Mouse (Mus musculus) liver, postnatal 0 days (tissue): ENCODE measurements around the gene Myl6b. TPM values are rescaled to one million over a fixed set of nuclear protein-coding genes. Genes with fewer than 3 reads are reported as not detected.
A peak's percentile ranks its signal among the peaks of the same experiment; 100 is the strongest.
"Not testable (repeated sequence)": the region's sequence is repeated elsewhere in the genome, so short reads cannot be mapped to it uniquely, and the experiment has no call there.

ENCODE experiments used
- ATAC-seq: fragments of 200-750 bp; cut with Nextera tagmentation; 2 replicates; pipeline ENCODE4 v1.8.0; 2017; ENCODE audit warnings: mild to moderate bottlenecking, moderate library complexity
- DNase-seq: peaks from one replicate; pipeline ENCODE4 v3.0.0-alpha.2; 2016
- H3K27ac ChIP-seq: fragments of 300-500 bp; sonication (generic); 2 replicates; pipeline ENCODE4 v1.5.1; 2014; ENCODE audit warnings: antibody characterized with exemption, moderate library complexity, mild to moderate bottlenecking, low read depth
- H3K27me3 ChIP-seq: fragments of 300-500 bp; sonication (generic); 2 replicates; pipeline ENCODE4 v1.6.1; 2014; ENCODE audit warnings: low read length, control low read depth, mixed read lengths; ENCODE audit not compliant: insufficient read depth
- H3K36me3 ChIP-seq: fragments of 300-500 bp; sonication (generic); replicated peaks from 2 replicates; pipeline ENCODE4 v1.6.1; 2014; ENCODE audit warnings: mild to moderate bottlenecking, control low read depth, low read length, moderate library complexity, mixed read lengths; ENCODE audit not compliant: insufficient read depth
- H3K4me1 ChIP-seq: fragments of 300-500 bp; sonication (generic); 2 replicates; pipeline ENCODE4 v1.6.1; 2014; ENCODE audit warnings: antibody characterized with exemption, mild to moderate bottlenecking, control low read depth; ENCODE audit not compliant: insufficient read depth
- H3K4me2 ChIP-seq: fragments of 300-500 bp; sonication (generic); 2 replicates; pipeline ENCODE4 v1.6.1; 2014; ENCODE audit warnings: low read depth, mild to moderate bottlenecking, low read length, moderate library complexity, mixed read lengths
- H3K4me3 ChIP-seq: fragments of 300-500 bp; sonication (generic); 2 replicates; pipeline ENCODE4 v1.5.1; 2014; ENCODE audit warnings: low read depth, low read length
- H3K9ac ChIP-seq: fragments of 300-500 bp; sonication (generic); replicated peaks from 2 replicates; pipeline ENCODE4 v1.6.1; 2014; ENCODE audit warnings: mild to moderate bottlenecking, moderate library complexity
- H3K9me3 ChIP-seq: fragments of 300-500 bp; sonication (generic); 2 replicates; pipeline ENCODE4 v1.6.1; 2016; ENCODE audit warnings: mild to moderate bottlenecking, control low read depth, low read length, mixed read lengths
- CTCF ChIP-seq: sonication (generic); IDR thresholded peaks from 2 replicates; pipeline ENCODE4 v1.5.1; 2016; ENCODE audit warnings: antibody characterized with exemption, low read depth
- EP300 ChIP-seq: IDR thresholded peaks from 2 replicates; pipeline ENCODE4 v1.6.1; 2016; ENCODE audit warnings: antibody characterized with exemption, low read depth, mild to moderate bottlenecking
- WGBS: fragments of 180-500 bp; shearing (Covaris S2); extraction: QIAGEN DNeasy Blood & Tissue Kit; methylation state at CpG from one replicate; pipeline ENCODE4 v1.1.7; 2014; ENCODE audit not compliant: insufficient replicate concordance; 5-methylcytosine and 5-hydroxymethylcytosine counted together
- polyA plus RNA-seq: library from polyadenylated mRNA; unstranded; fragments of >200 nt; fragmentation: Nextera tagmentation; extraction: Ambion mirVana; gene quantifications from 2 replicates; pipeline ENCODE4 v1.2.1, GENCODE M21; 2015

The Myl6b gene
- polyA plus RNA-seq, 1 experiment from 2014 or later: 1.5 TPM

DNA sequence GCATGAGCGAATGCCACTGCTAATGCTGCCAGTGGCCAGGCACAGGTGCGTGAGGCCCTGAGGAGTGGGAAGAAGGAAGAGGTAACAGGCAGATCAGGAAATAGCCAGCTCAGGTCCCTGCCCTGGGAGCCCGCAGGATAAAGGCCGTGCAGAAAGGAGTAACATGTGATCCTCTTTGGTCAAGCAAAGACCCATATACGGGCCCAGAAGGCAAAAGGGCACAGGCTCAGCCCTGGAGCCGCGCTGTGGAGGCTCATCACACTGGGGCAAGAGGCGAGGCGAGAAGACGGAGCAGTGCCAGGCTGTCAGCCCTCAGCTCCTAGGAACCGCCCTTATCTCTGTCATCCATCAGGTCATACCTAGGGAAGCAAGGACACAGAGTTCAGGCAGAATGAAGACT, 11.8 kb upstream of the Myl6b start:
- DNase-seq (no peak), ATAC-seq (no peak)
- Histone ChIP-seq H3K27ac (no peak overlapping the region), H3K36me3 (peaks cover 35% of the 10 kb centered on the region), H3K9me3 (no peaks in the 10 kb centered on the region), H3K4me2 (no peak overlapping the region), H3K27me3 (no peaks in the 10 kb centered on the region), H3K9ac (no peak overlapping the region), H3K4me3 (no peak overlapping the region), H3K4me1 (peaks cover under 1% of the 10 kb centered on the region)
- TF ChIP-seq CTCF: no peak
- 86% methylated on average over 11 of the region's 11 CpGs for WGBS

- peaks cover 5% of the 10 kb centered on the region for H3K4me1 ChIP-seq
- H3K9ac ChIP-seq: no peak overlapping the region
- H3K27ac ChIP-seq: no peak overlapping the region
- no peaks in the 10 kb centered on the region for H3K27me3 ChIP-seq
- ATAC-seq (no peak), DNase-seq (no peak)
- H3K36me3 ChIP-seq: peaks cover 32% of the 10 kb centered on the region
- H3K4me3 ChIP-seq: no peak overlapping the region
- no peak for TF ChIP-seq CTCF
- H3K4me2 ChIP-seq: no peak overlapping the region
- no peaks in the 10 kb centered on the region for H3K9me3 ChIP-seq
- WGBS: 71% methylated on average over 4 of the region's 4 CpGs
Measured at GRCm38 (mm10) chr10:128509831-128510230, 11.3 kb upstream of the Myl6b start.

GRCm38 (mm10) chr10:128509203-128509602, 10.7 kb upstream of the Myl6b start:
- TF ChIP-seq CTCF: no peak
- ATAC-seq (no peak), DNase-seq (no peak)
- no peaks in the 10 kb centered on the region for H3K27me3 ChIP-seq
- H3K4me2 ChIP-seq: no peak overlapping the region
- H3K9me3 ChIP-seq: no peaks in the 10 kb centered on the region
- peaks cover 31% of the 10 kb centered on the region for H3K36me3 ChIP-seq
- no peak overlapping the region for H3K9ac ChIP-seq
- H3K4me3 ChIP-seq: no peak overlapping the region
- H3K27ac ChIP-seq: no peak overlapping the region
- WGBS: 86% methylated on average over 9 of the region's 9 CpGs
- H3K4me1 ChIP-seq: peaks cover 11% of the 10 kb centered on the region

GRCm38 (mm10) chr10:128508260-128508659, 9.8 kb upstream of the Myl6b start:
- 78% methylated on average over 9 of the region's 9 CpGs for WGBS

GRCm38 (mm10) chr10:128505974-128506373, 7.5 kb upstream of the Myl6b start:
- DNase-seq: peak; percentile 8
- Histone ChIP-seq H3K9me3 (no peaks in the 10 kb centered on the region), H3K9ac (no peak overlapping the region), H3K4me1 (peaks cover 27% of the 10 kb centered on the region), H3K27me3 (no peaks in the 10 kb centered on the region), H3K4me3 (no peak overlapping the region), H3K36me3 (peaks cover 11% of the 10 kb centered on the region), H3K27ac (no peak overlapping the region), H3K4me2 (no peak overlapping the region)
- 95% methylated on average over 14 of the region's 14 CpGs for WGBS
- no peak for ATAC-seq
- TF ChIP-seq EP300 (no peak), CTCF (peak; percentile 32; the same call in 1 of the 2 replicates)

More at GRCm38 (mm10) chr10:128508260-128508659, 9.8 kb upstream of the Myl6b start:
- H3K9me3 ChIP-seq: no peaks in the 10 kb centered on the region
- H3K36me3 ChIP-seq: peaks cover 25% of the 10 kb centered on the region
- H3K27me3 ChIP-seq: no peaks in the 10 kb centered on the region
- no peak overlapping the region for H3K9ac ChIP-seq
- peaks cover 16% of the 10 kb centered on the region for H3K4me1 ChIP-seq
- TF ChIP-seq EP300 (no peak), CTCF (no peak)
- H3K4me3 ChIP-seq: no peak overlapping the region
- DNase-seq (no peak), ATAC-seq (no peak)
- H3K27ac ChIP-seq: no peak overlapping the region
- no peak overlapping the region for H3K4me2 ChIP-seq

DNA sequence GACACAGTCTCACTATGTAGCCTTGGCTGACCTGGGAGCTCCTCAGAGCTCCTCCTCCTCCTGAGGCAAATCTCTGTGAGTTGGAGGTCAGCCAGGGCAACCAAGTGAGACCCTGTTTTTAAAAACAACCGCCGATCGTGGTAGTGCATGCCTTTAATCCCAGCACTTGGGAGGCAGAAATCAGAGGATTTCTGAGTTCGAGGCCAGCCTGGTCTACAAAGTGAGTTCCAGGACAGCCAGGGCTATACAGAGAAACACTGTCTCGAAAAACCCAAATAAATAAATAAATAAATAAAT, 6.8 kb upstream of the Myl6b start:
- 69% methylated on average over 5 of the region's 5 CpGs for WGBS
- not testable (repeated sequence) for H3K9ac ChIP-seq, H3K4me3 ChIP-seq, H3K36me3 ChIP-seq, DNase-seq, H3K27me3 ChIP-seq, ATAC-seq, H3K9me3 ChIP-seq
- peaks cover 27% of the 10 kb centered on the region for H3K4me1 ChIP-seq
- H3K27ac ChIP-seq: peak overlapping the region; percentile 90
- H3K4me2 ChIP-seq: peak overlapping the region; percentile 50; the same call in 1 of the 2 replicates

DNA sequence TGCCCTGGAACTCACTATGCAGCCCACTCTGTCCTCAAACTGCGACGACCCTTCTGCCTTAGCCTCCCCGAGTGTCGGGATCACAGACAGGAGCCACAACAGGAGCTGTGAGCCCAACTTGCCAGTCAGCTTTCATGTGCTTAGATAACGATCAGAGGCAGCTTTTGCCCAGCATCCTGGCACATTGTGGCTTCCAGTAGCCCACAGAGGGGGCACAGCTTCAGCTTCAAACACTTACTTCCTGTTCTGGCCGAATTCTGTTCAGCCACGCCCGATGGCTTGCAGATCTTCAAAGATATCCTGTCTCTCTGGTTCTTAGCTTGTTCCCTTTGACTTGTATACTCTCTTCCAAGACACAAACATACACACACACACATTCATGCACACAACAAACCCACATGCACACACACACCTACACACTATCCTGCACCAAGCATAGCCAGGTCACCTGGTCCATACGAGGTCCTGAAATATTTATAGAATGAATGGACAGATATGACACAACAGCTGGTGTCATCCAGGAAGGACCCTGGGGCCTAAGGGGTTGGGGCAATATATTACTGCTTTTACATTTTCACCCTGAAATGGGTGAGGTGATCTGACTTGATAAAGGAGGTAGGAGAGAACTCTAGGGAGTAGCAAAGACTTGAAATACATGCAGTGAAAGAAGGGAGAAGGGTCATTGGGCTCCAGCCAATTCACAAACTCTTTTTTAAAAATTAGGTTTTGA, 6.3 kb upstream of the Myl6b start:
- H3K9me3 ChIP-seq: no peaks in the 10 kb centered on the region
- no peaks in the 10 kb centered on the region for H3K27me3 ChIP-seq
- peaks cover under 1% of the 10 kb centered on the region for H3K36me3 ChIP-seq
- peak; percentile 56 for DNase-seq
- H3K27ac ChIP-seq: peak overlapping the region; percentile 90
- no peak overlapping the region for H3K4me3 ChIP-seq
- WGBS: 30% methylated on average over 9 of the region's 9 CpGs
- TF ChIP-seq EP300: no peak
- TF ChIP-seq CTCF: 0 out of 2 replicates have a peak, but pooled peaks have one; percentile 17
- peak overlapping the region; percentile 47 for H3K9ac ChIP-seq
- peaks cover 31% of the 10 kb centered on the region for H3K4me1 ChIP-seq
- H3K4me2 ChIP-seq: peak overlapping the region; percentile 50
- peak; percentile 43 for ATAC-seq
